Mouse (Mus musculus) layer of hippocampus, adult 2 months (tissue): ENCODE measurements at regions not wholly inside any gene's neighbourhood (a gene's known extent, or its start where the extent isn't known, plus 50 kb on each side); places are given as distances from the start of the nearest gene placed in this dataset.
"Not testable (repeated sequence)": the region's sequence is repeated elsewhere in the genome, so short reads cannot be mapped to it uniquely, and the experiment has no call there.

ENCODE experiments used
- DNase-seq, 2 experiments: peaks; one replicate each; pipeline ENCODE4 v3.0.0; 2022; ENCODE audit warnings: low spot score in 2 of 2
- H3K27ac ChIP-seq: fragments of 200-600 bp; 2 replicates; pipeline ENCODE4 v1.8.1; 2022
- H3K4me3 ChIP-seq: fragments of 200-600 bp; 2 replicates; pipeline ENCODE4 v1.8.1; 2022; ENCODE audit warnings: mild to moderate bottlenecking
- CTCF ChIP-seq: fragments of 200-600 bp; conservative IDR thresholded peaks from 2 replicates; pipeline ENCODE4 v1.8.1; 2022; ENCODE audit warnings: antibody characterized with exemption, mild to moderate bottlenecking, moderate library complexity

GRCm38 (mm10) chr3:22815842-22816241 is 739.4 kb downstream of the Tbl1xr1 start:
- Histone ChIP-seq H3K27ac (no peak overlapping the region), H3K4me3 (no peak overlapping the region)
- DNase-seq, result no peak
- TF ChIP-seq CTCF, result no peak

GRCm38 (mm10) chr3:22826485-22826884 is 750.0 kb downstream of the Tbl1xr1 start:
- DNase-seq, result no peak
- Histone ChIP-seq H3K27ac (no peak overlapping the region), H3K4me3 (no peak overlapping the region)
- no peak for TF ChIP-seq CTCF

- Histone ChIP-seq H3K27ac (no peak overlapping the region), H3K4me3 (no peak overlapping the region)
- TF ChIP-seq CTCF, result no peak
- no peak for DNase-seq
Observed at GRCm38 (mm10) chr3:22838986-22839385, 762.5 kb downstream of the Tbl1xr1 start.

- H3K4me3 ChIP-seq, result no peak overlapping the region
- H3K27ac ChIP-seq, result no peak overlapping the region
- TF ChIP-seq CTCF, result no peak; the same call in 1 of the 2 replicates
- no peak for DNase-seq
Observed at GRCm38 (mm10) chr3:22850474-22850873, 774.0 kb downstream of the Tbl1xr1 start.

GRCm38 (mm10) chr3:22863595-22863994 is 787.1 kb downstream of the Tbl1xr1 start:
- Histone ChIP-seq H3K4me3 (no peak overlapping the region), H3K27ac (no peak overlapping the region)
- TF ChIP-seq CTCF, result no peak
- DNase-seq, result no peak

- Histone ChIP-seq H3K4me3 (no peak overlapping the region), H3K27ac (no peak overlapping the region)
- DNase-seq, result no peak
- no peak for TF ChIP-seq CTCF
Observed at GRCm38 (mm10) chr3:22877883-22878282, 801.4 kb downstream of the Tbl1xr1 start.

GRCm38 (mm10) chr3:22892735-22893134 is 816.3 kb downstream of the Tbl1xr1 start:
- no peak overlapping the region for H3K27ac ChIP-seq
- no peak for DNase-seq
- TF ChIP-seq CTCF, result no peak
- no peak overlapping the region for H3K4me3 ChIP-seq

- TF ChIP-seq CTCF, result no peak
- Histone ChIP-seq H3K27ac (no peak overlapping the region), H3K4me3 (no peak overlapping the region)
- no peak for DNase-seq
Observed at GRCm38 (mm10) chr3:22897651-22898050, 821.2 kb downstream of the Tbl1xr1 start.

GRCm38 (mm10) chr3:22900966-22901365 is 824.5 kb downstream of the Tbl1xr1 start:
- no peak for DNase-seq
- no peak overlapping the region for H3K27ac ChIP-seq
- no peak for TF ChIP-seq CTCF
- H3K4me3 ChIP-seq, result no peak overlapping the region

- Histone ChIP-seq H3K27ac (no peak overlapping the region), H3K4me3 (no peak overlapping the region)
- no peak for DNase-seq
- peak; percentile 62 for TF ChIP-seq CTCF
Observed at GRCm38 (mm10) chr3:22928970-22929369, 852.5 kb downstream of the Tbl1xr1 start.

- Histone ChIP-seq H3K4me3 (no peak overlapping the region), H3K27ac (peak overlapping the region; percentile 60)
- no peak for TF ChIP-seq CTCF
- DNase-seq, result no peak
Observed at GRCm38 (mm10) chr3:22929762-22930519, 853.5 kb downstream of the Tbl1xr1 start.

- H3K27ac ChIP-seq, H3K4me3 ChIP-seq, DNase-seq: not testable (repeated sequence)
Observed at GRCm38 (mm10) chr3:22945646-22946045, 869.2 kb downstream of the Tbl1xr1 start.

GRCm38 (mm10) chr3:22947181-22947580 is 870.7 kb downstream of the Tbl1xr1 start:
- no peak for TF ChIP-seq CTCF
- Histone ChIP-seq H3K4me3 (no peak overlapping the region), H3K27ac (no peak overlapping the region)
- DNase-seq, result no peak

- TF ChIP-seq CTCF, result no peak
- no peak for DNase-seq
- Histone ChIP-seq H3K27ac (no peak overlapping the region), H3K4me3 (no peak overlapping the region)
Observed at GRCm38 (mm10) chr3:22948168-22948768, 871.8 kb downstream of the Tbl1xr1 start.
